Mouse (Mus musculus) gastrocnemius, postnatal 10 days (tissue): ENCODE data around the gene Pcsk2. TPM values are rescaled to one million over a fixed set of nuclear protein-coding genes. Genes with fewer than 3 reads are reported as not detected.

Source experiments
- DNase-seq: peaks from one replicate; pipeline ENCODE4 v3.0.0; 2021; ENCODE audit warnings: mixed read lengths
- long read RNA-seq, 2 experiments: library from polyadenylated mRNA; stranded (forward); transcript quantifications; one replicate each; pipeline ENCODE4 v2.0.0; 2021
- total RNA-seq, 2 experiments: library from RNA; stranded (reverse); gene quantifications; 2 replicates each; pipeline ENCODE4 v1.2.3; 2021

Gene Pcsk2
- total RNA-seq, result 1 to 10 TPM in 1 of 2 experiments, under 1 TPM in 1; 0.82 to 1.0 TPM
- long read RNA-seq, experiment 1, full-length matches to known transcripts, result 1 of 1 reads
- long read RNA-seq, experiment 1, partial matches to known transcripts, result 0 of 1 reads
- long read RNA-seq, experiment 1, other reads (novel, unspliced or antisense), result 0 of 1 reads
- long read RNA-seq, experiment 2, full-length matches to known transcripts, result 1 of 1 reads
- long read RNA-seq, experiment 2, partial matches to known transcripts, result 0 of 1 reads
- long read RNA-seq, experiment 2, other reads (novel, unspliced or antisense), result 0 of 1 reads

DNA sequence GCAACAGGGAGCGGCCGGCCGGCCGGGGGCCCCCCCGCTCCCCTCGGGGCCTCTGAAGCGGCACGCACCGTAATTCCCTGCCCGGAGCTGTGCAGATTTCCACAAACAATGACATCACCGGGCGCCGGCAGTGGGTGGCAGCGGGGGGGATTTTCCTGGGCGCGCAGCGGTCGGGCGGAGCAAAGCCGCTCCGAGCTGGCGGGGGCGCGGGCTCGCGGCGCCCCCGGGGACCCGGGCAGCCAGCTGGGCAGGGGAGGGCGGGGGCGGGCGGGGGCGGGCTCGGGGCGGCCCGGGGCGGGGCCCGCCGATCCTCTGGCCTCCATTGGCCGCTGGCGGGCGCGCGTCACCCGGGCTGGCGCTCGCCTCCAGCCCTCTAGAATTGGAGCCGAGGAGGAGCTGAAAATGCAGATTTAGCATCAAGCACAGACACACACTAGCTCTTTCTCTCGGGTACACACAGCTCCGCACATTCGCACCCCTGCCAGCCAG is at the start of gene Pcsk2:
Pcsk2 (plus strand) TSS at position 399 of the 489 bp plus-strand sequence.
- peak; percentile 30 for DNase-seq

GRCm38 (mm10) chr2:143500845-143501244 is 45.1 kb upstream of the Pcsk2 start:
- DNase-seq, result no peak

DNA sequence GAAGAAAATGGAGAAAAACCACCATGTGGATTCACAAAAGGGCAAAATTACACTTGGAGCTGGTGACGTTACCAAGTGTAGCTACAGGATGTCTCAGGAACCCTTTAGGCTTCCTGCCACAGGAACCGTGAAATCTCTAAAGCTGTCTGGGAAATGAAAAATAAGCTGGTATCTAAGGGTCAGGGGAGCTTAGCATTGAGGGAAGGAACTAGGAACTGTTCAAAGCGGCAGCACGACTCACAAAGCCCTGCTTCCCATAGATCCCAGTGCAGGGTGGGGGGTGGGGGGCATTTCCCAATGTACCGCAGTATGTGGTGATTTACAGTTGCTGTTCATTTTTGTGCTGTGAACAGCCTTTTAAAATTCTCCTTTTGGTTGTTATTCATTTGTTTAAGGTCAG is 44.2 kb upstream of the Pcsk2 start:
- no peak for DNase-seq

DNA sequence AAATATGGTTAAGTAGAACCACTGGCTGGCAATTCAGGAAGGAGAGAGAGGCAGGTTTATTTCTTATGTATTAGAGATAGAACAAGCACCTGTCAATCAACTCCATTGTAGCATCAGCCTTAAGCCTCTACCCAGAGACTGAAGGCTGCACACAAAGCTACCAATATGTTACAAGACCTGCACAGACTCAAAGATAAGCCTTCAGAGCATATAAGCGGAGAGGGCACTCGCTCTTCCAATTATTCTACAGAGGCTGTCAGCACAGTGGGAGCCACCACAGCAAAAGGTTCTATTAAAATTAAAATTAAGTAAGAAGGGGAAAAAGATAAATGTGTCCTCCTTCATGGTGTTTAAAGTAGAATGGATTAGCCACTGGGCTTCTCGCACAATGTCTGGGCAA is 43.8 kb upstream of the Pcsk2 start:
- no peak for DNase-seq

- DNase-seq, result peak; percentile 10
These were observed 9.5 kb upstream of the Pcsk2 start for GRCm38 (mm10) chr2:143536485-143536884.

DNA sequence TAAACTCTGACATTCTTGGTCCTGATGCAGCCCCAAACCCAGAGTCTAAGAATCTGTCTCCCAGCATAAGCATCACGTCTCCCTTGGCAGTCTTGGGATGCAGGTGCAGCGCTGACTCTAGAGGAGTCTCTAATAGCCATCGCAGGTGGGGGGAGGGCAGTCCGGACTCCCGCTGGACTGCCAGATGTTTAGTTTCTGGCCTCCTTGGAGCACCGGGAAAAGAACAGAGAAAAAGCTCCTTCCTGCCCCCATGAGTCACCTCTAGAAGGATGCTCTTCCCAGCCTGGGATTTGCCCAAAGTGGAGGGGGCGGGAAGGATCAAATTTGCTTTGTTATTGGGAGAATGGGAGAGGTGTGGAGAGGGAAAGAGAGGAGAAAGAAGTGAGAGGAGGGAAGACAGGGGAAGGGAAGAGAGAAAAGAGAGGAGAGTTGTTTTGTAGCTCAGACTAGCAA is 631 bp upstream of the Pcsk2 start:
- no peak for DNase-seq

- peak; percentile 21 for DNase-seq
These were observed 656 bp downstream of the Pcsk2 start for GRCm38 (mm10) chr2:143546412-143547211.

DNA sequence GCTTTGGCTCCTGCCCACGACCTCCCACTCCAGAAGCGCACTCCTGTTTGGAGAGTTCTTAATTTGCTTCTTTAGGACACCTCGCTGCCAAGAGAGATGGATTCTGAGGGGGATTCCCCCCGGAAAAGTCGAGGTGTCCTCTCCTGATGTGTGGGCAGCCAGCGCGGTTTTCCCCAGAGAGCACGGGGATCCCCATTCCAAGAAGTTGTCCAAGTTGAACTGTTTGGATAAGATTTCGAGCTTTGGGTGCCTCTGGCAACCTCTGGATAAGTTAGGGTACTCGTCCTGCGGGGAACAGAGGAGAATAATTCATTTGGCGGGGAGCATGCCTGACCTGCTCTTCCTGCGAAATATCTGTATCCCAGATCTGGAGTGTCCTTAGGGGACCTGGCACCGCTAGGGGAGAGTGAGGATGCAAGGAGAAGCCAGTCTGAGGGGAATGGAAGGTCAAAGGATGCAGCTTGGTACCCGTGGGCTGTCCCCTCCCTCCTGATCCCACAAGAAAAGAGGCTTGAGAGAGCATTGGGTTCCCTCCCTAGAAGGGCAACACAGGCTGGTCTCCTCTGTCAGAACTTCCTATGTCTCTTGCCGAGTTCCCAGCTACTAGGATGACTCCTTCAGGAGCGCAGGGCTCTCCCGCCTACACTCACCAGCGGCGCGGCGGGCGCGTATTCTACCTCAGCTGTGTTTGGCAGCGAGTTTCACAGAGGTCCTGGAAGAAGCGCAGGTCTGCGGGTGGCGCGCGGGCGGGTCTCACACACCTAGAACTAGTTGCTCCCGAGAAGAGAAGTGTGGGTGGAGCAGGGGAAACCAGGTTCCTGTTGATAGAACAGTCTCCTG is 1.5 kb downstream of the Pcsk2 start:
- DNase-seq, result no peak

GRCm38 (mm10) chr2:143560384-143560783 is 14.4 kb downstream of the Pcsk2 start:
- DNase-seq, result no peak

DNA sequence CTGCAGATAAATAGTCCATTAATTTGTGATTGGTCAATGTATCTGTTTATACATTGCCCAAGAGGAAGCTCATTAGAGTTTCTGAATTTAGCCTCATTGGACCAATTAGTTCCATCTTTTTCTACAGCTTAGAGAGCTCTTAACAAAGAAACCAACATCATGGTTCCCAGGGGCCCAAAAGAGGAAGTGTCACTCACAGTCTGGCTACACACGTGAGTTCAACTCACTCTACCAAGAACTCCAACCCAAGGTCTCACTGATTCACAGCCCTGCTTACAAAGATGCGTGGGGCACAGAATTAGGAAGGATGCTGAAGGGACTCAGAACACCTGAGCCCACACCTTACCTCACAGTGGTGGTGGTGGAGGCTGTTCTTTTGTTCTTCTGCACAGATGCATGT is 19.1 kb downstream of the Pcsk2 start:
- no peak for DNase-seq

DNA sequence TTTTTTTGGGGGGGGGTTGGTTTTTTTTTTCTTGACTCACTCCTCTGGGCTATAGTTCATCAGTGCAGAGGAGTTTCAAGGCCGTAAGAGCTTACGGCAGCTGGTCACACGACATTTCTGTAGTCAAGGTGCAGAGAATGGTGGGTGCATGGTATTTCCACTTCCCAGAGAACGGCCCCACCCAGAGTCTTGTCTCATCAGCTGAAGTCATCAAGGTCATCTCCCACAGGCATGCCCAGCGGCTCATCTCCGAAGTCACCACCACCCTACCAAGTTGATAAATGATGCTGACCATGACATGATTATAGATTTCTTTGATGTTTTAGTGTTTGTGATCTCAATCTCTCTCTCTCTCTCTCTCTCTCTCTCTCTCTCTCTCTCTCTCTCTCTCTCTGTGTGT is 20.0 kb downstream of the Pcsk2 start:
- no peak for DNase-seq

DNA sequence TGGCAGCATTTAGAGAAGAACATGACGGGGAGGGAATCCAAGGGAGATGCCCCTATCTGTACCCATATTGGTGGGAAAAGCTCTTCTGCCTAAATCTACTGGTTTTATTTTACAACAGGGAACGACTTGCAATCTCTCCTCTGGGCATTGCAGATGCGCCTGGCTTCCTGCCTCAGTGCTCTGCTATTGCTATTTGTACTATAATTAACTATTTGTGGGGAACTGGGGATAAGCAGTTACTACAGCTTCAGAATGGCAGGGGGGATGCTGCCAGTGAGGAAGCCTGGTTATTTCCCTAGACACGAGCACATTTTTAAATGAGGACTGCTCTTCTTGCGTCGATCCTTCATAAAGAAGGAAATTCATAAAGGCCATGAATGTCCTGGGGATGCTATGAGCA is 39.4 kb downstream of the Pcsk2 start:
- DNase-seq, result peak; percentile 5

DNA sequence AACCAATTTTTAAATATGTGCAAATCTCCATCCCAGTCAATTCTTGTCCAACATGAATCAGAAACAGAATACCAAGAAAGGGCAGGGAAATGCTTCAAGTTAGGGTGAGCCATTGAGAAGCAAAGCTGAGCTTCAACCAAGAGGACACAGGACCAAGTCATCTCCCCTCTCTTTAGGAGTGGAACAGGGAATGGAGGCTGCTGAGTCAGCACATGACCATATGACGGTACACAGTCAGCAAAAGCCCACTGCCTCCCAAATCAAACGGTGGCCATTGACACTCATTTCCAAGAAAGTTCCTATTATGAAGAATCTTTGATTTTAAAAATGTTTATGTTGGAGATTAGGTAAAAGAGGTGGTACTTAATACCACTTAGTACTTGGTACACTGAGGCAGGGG is 44.4 kb downstream of the Pcsk2 start:
- DNase-seq, result no peak

- DNase-seq, result no peak
These were observed 57.1 kb downstream of the Pcsk2 start for GRCm38 (mm10) chr2:143603071-143603470.

GRCm38 (mm10) chr2:143603871-143604512 is 58.0 kb downstream of the Pcsk2 start:
- DNase-seq, result no peak

DNA sequence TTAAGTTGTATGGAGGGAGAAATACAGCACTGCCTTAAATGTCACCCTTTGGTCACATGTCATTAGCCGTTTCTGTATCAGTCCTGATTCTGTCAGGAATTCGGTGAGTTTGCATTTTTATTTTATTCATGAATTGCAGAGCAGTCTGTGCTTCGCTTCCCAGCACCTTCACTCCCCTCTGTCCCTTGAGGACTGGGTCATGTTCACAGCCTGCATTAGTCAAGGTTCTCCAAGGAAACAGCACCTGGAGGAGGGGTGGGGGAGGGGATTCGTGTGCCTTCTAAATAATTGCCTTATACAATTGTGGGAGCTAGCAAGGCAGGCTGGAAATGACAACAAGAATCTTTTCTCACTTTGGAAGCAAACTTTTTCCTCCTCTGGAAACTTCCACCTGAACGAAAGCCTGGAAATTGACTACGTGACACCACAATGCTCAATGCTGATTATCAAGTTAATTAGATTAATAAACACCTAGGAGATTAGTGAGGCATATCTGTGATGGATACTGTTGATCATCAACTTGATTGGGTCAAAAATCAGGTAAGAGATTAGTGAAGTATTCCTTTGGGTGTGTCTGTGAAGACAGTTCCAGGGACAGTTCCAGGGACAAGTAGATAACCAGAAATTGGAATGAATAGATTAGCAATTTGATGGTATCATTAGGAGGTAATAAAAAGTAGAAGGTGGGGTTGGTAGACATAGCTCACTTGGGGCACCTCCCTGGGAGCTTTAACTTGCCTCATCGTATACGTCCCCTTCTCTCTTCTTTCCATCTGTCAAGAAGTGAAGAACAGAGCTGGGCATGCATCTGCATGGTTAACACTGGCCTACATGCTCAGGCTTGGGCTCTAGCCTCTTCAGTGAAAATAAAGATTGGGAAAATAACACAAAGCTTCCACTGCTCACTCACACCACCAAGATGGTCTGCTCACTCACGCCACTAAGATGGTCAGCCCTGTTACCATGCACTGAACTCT is 64.7 kb downstream of the Pcsk2 start:
- no peak for DNase-seq

DNA sequence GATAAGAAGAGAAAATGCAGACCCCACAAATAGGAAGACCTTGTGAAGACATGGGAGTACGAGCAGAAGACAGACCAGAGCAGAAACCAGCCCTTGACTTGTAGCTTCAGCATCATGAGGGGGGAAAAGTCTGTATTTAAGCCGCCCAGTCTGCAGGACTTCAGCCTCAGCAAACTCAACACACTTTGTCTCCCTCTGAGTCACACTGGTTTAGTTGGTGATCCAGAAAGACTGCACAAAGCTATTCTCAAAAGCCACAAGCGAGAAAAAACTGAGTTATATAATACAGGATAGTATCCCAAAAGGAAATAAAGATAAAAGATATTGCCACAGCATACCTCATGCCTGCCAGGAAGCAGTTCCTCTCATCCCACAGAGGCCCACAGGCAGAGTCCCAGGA is 67.5 kb downstream of the Pcsk2 start:
- DNase-seq, result no peak

- DNase-seq, result no peak
These were observed 68.8 kb downstream of the Pcsk2 start for GRCm38 (mm10) chr2:143614775-143615174.

- no peak for DNase-seq
These were observed 75.0 kb downstream of the Pcsk2 start for GRCm38 (mm10) chr2:143620916-143621315.

DNA sequence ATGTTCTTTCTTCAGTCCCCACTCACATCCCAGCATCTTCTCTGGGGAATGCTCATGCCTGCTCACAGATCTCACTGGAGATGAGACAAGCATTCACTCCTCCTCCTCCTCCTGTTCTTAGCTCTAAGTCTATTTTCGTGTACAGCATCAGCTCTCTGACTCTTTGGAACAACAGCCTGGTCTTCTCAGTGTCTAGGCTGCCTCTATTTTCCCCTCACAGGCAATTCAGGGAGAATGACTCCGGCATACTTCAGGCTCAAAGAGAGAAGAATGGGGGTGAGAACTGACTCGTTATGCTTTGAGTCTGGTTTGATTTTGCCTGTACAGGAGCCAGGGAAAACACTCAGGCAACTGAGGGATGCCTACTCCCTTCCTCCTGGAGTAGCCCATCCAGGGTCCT is 78.0 kb downstream of the Pcsk2 start:
- no peak for DNase-seq

- no peak for DNase-seq
These were observed 97.3 kb downstream of the Pcsk2 start for GRCm38 (mm10) chr2:143643305-143643704.
